Mouse (Mus musculus): ENCODE measurements around the gene Zfp14.
A peak's percentile ranks its signal among the peaks of the same experiment; 100 is the strongest.

The Zfp14 gene

GRCm38 (mm10) chr7:30060341-30060740, 9.2 kb upstream of the Zfp14 start:
- no peak for DNase-seq (ENCODE audit: low read depth, low spot score)
- Histone ChIP-seq H3K36me3 (ENCODE audit: control insufficient read depth, insufficient read depth, low read length, poor library complexity, severe bottlenecking) (peaks cover 9% of the 10 kb centered on the region), H3K27me3 (ENCODE audit: control insufficient read depth, insufficient read depth, low read length, poor library complexity, severe bottlenecking) (no peaks in the 10 kb centered on the region)

- peaks cover 8% of the 10 kb centered on the region for H3K36me3 ChIP-seq (ENCODE audit: control insufficient read depth, insufficient read depth, low read length, poor library complexity, severe bottlenecking)
- H3K27me3 ChIP-seq (ENCODE audit: control insufficient read depth, insufficient read depth, low read length, poor library complexity, severe bottlenecking) = no peaks in the 10 kb centered on the region
- DNase-seq (ENCODE audit: low read depth, low spot score) = no peak
These were observed 2.4 kb upstream of the Zfp14 start for GRCm38 (mm10) chr7:30053591-30053990.

- Histone ChIP-seq H3K27me3 (ENCODE audit: control insufficient read depth, insufficient read depth, low read length, poor library complexity, severe bottlenecking) (no peaks in the 10 kb centered on the region), H3K36me3 (ENCODE audit: control insufficient read depth, insufficient read depth, low read length, poor library complexity, severe bottlenecking) (no peaks in the 10 kb centered on the region)
- no peak for DNase-seq (ENCODE audit: low read depth, low spot score)
These were observed 3.1 kb downstream of the Zfp14 start for GRCm38 (mm10) chr7:30048126-30048525.

DNA sequence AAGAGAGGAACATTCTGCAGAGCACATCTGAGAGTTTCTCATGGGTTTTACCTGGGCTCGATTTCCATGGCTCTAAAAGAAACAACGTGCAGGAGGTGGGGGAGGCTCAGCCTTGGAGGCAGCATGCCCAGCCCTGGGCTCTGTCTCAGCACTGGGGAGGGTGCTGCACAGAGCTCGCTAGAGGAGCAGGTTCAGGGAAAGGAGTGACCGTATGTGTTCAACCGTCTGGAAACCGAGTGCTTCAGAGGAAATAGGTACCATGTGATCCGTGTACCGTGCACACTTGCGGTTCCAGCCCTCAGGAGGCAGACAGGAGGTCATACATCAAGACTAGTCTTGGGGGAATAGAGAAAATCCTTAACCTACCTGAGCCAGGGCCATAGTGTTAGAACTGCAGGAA, 6.8 kb downstream of the Zfp14 start:
- no peaks in the 10 kb centered on the region for H3K36me3 ChIP-seq (ENCODE audit: control insufficient read depth, insufficient read depth, low read length, poor library complexity, severe bottlenecking)
- DNase-seq (ENCODE audit: low read depth, low spot score) = peak; percentile 64

GRCm38 (mm10) chr7:30034331-30034730, 16.8 kb downstream of the Zfp14 start:
- no peaks in the 10 kb centered on the region for H3K27me3 ChIP-seq (ENCODE audit: control insufficient read depth, insufficient read depth, low read length, poor library complexity, severe bottlenecking)
- no peaks in the 10 kb centered on the region for H3K36me3 ChIP-seq (ENCODE audit: control insufficient read depth, insufficient read depth, low read length, poor library complexity, severe bottlenecking)
- no peak for DNase-seq (ENCODE audit: low read depth, low spot score)

More for the DNA sequence above, 6.8 kb downstream of the Zfp14 start:
- no peaks in the 10 kb centered on the region for H3K27me3 ChIP-seq (ENCODE audit: control insufficient read depth, insufficient read depth, low read length, poor library complexity, severe bottlenecking)

GRCm38 (mm10) chr7:30031379-30031778, 19.8 kb downstream of the Zfp14 start:
- DNase-seq (ENCODE audit: low read depth, low spot score) = no peak
- Histone ChIP-seq H3K27me3 (ENCODE audit: control insufficient read depth, insufficient read depth, low read length, poor library complexity, severe bottlenecking) (no peaks in the 10 kb centered on the region), H3K36me3 (ENCODE audit: control insufficient read depth, insufficient read depth, low read length, poor library complexity, severe bottlenecking) (no peaks in the 10 kb centered on the region)

DNA sequence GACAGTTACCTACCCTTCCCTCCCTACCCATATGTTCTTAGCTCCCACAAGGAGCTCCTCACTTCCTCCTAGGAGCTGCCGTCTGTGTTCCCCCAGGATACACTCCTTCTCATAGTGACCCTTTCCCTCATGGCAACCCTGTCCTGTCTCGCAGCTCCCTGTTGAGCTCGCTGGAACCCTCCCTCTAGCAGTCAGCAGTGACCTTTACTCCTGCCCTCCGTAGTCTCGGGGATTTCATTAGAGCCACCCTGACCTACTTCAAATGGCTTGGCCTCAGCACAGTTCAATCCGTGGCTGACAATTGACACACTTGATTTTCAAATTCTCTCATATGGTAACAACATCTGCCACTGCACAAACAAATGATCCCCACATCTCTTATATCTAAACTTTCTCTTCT, 20.5 kb downstream of the Zfp14 start:
- Histone ChIP-seq H3K27me3 (ENCODE audit: control insufficient read depth, insufficient read depth, low read length, poor library complexity, severe bottlenecking) (no peaks in the 10 kb centered on the region), H3K36me3 (ENCODE audit: control insufficient read depth, insufficient read depth, low read length, poor library complexity, severe bottlenecking) (no peaks in the 10 kb centered on the region)
- no peak for DNase-seq (ENCODE audit: low read depth, low spot score)

GRCm38 (mm10) chr7:30028572-30028971, 22.6 kb downstream of the Zfp14 start:
- no peak for DNase-seq (ENCODE audit: low read depth, low spot score)
- 0 out of 2 replicates have a peak, but pooled peaks cover 3% of the 10 kb centered on the region for H3K36me3 ChIP-seq (ENCODE audit: control insufficient read depth, insufficient read depth, low read length, poor library complexity, severe bottlenecking)
- no peaks in the 10 kb centered on the region for H3K27me3 ChIP-seq (ENCODE audit: control insufficient read depth, insufficient read depth, low read length, poor library complexity, severe bottlenecking)

- no peak for DNase-seq (ENCODE audit: low read depth, low spot score)
- Histone ChIP-seq H3K36me3 (ENCODE audit: control insufficient read depth, insufficient read depth, low read length, poor library complexity, severe bottlenecking) (0 out of 2 replicates have a peak, but pooled peaks cover 6% of the 10 kb centered on the region), H3K27me3 (ENCODE audit: control insufficient read depth, insufficient read depth, low read length, poor library complexity, severe bottlenecking) (no peaks in the 10 kb centered on the region)
These were observed 23.8 kb downstream of the Zfp14 start for GRCm38 (mm10) chr7:30027331-30027730.

GRCm38 (mm10) chr7:30025358-30025757, 25.8 kb downstream of the Zfp14 start:
- Histone ChIP-seq H3K36me3 (ENCODE audit: control insufficient read depth, insufficient read depth, low read length, poor library complexity, severe bottlenecking) (0 out of 2 replicates have a peak, but pooled peaks cover 6% of the 10 kb centered on the region), H3K27me3 (ENCODE audit: control insufficient read depth, insufficient read depth, low read length, poor library complexity, severe bottlenecking) (no peaks in the 10 kb centered on the region)
- DNase-seq (ENCODE audit: low read depth, low spot score) = peak; percentile 16

DNA sequence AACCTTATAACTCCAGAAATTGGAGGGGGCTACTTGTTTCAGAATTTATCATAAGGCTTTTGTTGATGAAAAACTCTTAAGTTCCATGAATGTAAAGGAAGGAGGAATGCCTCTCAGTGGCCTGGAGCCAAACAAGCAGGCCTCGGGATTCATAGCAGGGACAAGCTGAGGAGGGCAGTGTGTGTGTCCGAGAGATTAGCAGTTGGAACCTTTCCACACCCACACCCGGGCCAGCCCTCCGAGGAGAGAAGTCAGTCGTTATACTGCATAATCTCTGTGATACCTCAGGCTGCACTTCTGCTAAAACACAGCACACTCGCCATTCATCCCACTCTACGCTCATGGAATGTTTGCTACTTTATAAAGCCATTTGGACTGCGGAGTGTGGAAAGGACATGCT, 27.4 kb downstream of the Zfp14 start:
- no peak for DNase-seq (ENCODE audit: low read depth, low spot score)
- H3K36me3 ChIP-seq (ENCODE audit: control insufficient read depth, insufficient read depth, low read length, poor library complexity, severe bottlenecking) = peaks cover 6% of the 10 kb centered on the region; the same call in 1 of the 2 replicates
- no peaks in the 10 kb centered on the region for H3K27me3 ChIP-seq (ENCODE audit: control insufficient read depth, insufficient read depth, low read length, poor library complexity, severe bottlenecking)

DNA sequence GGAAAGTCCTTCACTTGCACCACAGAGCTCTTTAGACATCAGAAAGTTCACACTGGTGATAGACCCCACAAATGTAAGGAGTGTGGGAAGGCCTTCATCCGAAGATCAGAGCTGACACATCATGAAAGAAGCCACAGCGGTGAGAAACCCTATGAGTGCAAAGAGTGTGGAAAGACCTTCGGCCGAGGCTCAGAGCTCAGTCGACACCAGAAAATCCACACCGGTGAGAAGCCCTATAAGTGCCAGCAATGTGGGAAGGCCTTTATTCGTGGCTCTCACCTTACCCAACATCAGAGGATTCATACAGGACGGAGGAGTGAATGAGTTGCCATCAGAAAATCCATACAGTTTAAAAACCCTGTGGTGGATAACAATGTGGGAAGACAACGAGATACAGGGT, 27.9 kb downstream of the Zfp14 start:
- H3K27me3 ChIP-seq (ENCODE audit: control insufficient read depth, insufficient read depth, low read length, poor library complexity, severe bottlenecking) = no peaks in the 10 kb centered on the region
- H3K36me3 ChIP-seq (ENCODE audit: control insufficient read depth, insufficient read depth, low read length, poor library complexity, severe bottlenecking) = peaks cover 8% of the 10 kb centered on the region; the same call in 1 of the 2 replicates
- DNase-seq (ENCODE audit: low read depth, low spot score) = no peak

DNA sequence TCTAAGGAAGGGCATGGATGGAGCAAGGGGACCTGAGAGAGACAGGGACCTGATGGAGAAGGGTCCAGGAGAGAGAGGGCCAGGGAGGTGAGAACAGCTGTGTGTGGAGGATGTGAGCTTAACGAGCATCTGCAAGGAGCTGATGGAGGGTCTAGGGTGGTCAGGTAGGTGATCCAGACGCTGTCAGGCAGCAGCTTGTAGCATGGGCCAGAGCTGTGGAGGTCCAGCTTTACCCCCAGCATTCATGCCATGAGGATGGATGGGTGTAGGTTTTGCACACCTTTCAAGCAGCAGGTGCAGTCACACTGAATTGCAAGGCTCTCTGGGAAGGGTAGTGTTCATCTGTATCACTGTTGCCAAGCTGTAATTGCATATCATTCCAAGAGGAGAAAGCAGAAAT, 31.6 kb downstream of the Zfp14 start:
- no peaks in the 10 kb centered on the region for H3K27me3 ChIP-seq (ENCODE audit: control insufficient read depth, insufficient read depth, low read length, poor library complexity, severe bottlenecking)

GRCm38 (mm10) chr7:30017226-30017625, 34.0 kb downstream of the Zfp14 start:
- Histone ChIP-seq H3K36me3 (ENCODE audit: control insufficient read depth, insufficient read depth, low read length, poor library complexity, severe bottlenecking) (peaks cover 8% of the 10 kb centered on the region), H3K27me3 (ENCODE audit: control insufficient read depth, insufficient read depth, low read length, poor library complexity, severe bottlenecking) (no peaks in the 10 kb centered on the region)
- DNase-seq (ENCODE audit: low read depth, low spot score) = no peak

More for the DNA sequence above, 31.6 kb downstream of the Zfp14 start:
- no peak for DNase-seq (ENCODE audit: low read depth, low spot score)
- peaks cover 13% of the 10 kb centered on the region for H3K36me3 ChIP-seq (ENCODE audit: control insufficient read depth, insufficient read depth, low read length, poor library complexity, severe bottlenecking)

- no peaks in the 10 kb centered on the region for H3K27me3 ChIP-seq (ENCODE audit: control insufficient read depth, insufficient read depth, low read length, poor library complexity, severe bottlenecking)
- H3K36me3 ChIP-seq (ENCODE audit: control insufficient read depth, insufficient read depth, low read length, poor library complexity, severe bottlenecking) = peaks cover 5% of the 10 kb centered on the region; the same call in 1 of the 2 replicates
- peak; percentile 65 for DNase-seq (ENCODE audit: low read depth, low spot score)
These were observed 38.2 kb downstream of the Zfp14 start for GRCm38 (mm10) chr7:30012956-30013363.

GRCm38 (mm10) chr7:30010551-30011195, 40.5 kb downstream of the Zfp14 start:
- H3K36me3 ChIP-seq (ENCODE audit: control insufficient read depth, insufficient read depth, low read length, poor library complexity, severe bottlenecking) = peaks cover 5% of the 10 kb centered on the region
- H3K27me3 ChIP-seq (ENCODE audit: control insufficient read depth, insufficient read depth, low read length, poor library complexity, severe bottlenecking) = no peaks in the 10 kb centered on the region
- no peak for DNase-seq (ENCODE audit: low read depth, low spot score)
